Mouse (Mus musculus) megakaryocyte, embryonic 14.5 days (primary cell): ENCODE data around the gene Rbm20.

Source experiments
- FLI1 ChIP-seq: IDR thresholded peaks from 2 replicates; pipeline ENCODE4 v1.6.1; 2012; ENCODE audit warnings: low read length, inconsistent platforms, mixed read lengths
- GATA1 ChIP-seq: IDR thresholded peaks from 3 replicates; pipeline ENCODE4 v1.6.1; 2012; ENCODE audit warnings: mixed read lengths, low read length, inconsistent platforms, borderline replicate concordance

DNA sequence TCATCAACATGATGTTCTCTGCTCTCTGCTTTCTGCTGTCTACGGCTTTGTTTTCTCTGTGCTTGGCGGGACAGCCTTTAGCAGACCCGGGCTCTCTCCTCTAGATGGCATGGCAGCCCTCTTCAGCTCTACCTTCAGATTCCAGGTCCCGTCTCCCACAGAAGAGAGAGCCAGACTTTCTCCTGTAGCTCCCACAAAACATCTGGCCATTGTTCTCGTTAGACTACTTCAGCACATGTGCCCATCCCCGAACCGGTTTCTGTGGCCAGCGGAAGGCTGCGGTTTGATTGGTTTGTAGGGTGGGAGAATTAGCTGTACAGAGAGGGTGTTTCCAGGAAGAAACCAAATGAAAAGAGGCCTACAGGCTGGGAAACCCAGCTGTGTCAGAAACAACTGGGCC lies 161.7 kb downstream of the Rbm20 start:
- no peak for TF ChIP-seq GATA1
- TF ChIP-seq FLI1 = no peak
